Mouse (Mus musculus) small intestine, adult 2 months (tissue): ENCODE data around the gene Gramd1b. TPM values are rescaled to one million over a fixed set of nuclear protein-coding genes. Genes with fewer than 3 reads are reported as not detected.

ENCODE experiments used
- H3K27ac ChIP-seq: fragments of 200-500 bp; 2 replicates; pipeline ENCODE4 v1.5.1; 2012; ENCODE audit warnings: low read depth, low read length, control low read depth, inconsistent platforms; ENCODE audit not compliant: insufficient read depth
- H3K27me3 ChIP-seq: fragments of 200-500 bp; 2 replicates; pipeline ENCODE4 v1.6.1; 2012; ENCODE audit warnings: mild to moderate bottlenecking, moderate library complexity, low read length, inconsistent platforms; ENCODE audit not compliant: control insufficient read depth, insufficient read depth
- H3K36me3 ChIP-seq: fragments of 200-500 bp; 2 replicates; pipeline ENCODE4 v1.6.1; 2012; ENCODE audit warnings: mild to moderate bottlenecking, low read length, control low read depth, inconsistent platforms; ENCODE audit not compliant: control insufficient read depth, insufficient read depth
- H3K4me1 ChIP-seq: fragments of 200-500 bp; 2 replicates; pipeline ENCODE4 v1.6.1; 2012; ENCODE audit warnings: low read length, inconsistent platforms, mixed read lengths; ENCODE audit not compliant: control insufficient read depth, insufficient read depth, insufficient read length
- H3K4me3 ChIP-seq: fragments of 200-500 bp; 2 replicates; pipeline ENCODE4 v1.5.1; 2012; ENCODE audit warnings: low read depth, mild to moderate bottlenecking, control low read depth, inconsistent platforms, low read length, moderate library complexity
- CTCF ChIP-seq: fragments of 200-500 bp; IDR thresholded peaks from 2 replicates; pipeline ENCODE4 v1.5.1; 2012; ENCODE audit warnings: low read depth, mild to moderate bottlenecking, control low read depth, inconsistent platforms, low read length, moderate library complexity, mixed read lengths; ENCODE audit not compliant: insufficient replicate concordance, insufficient read length; ENCODE audit errors: extremely low read depth
- POLR2A ChIP-seq: fragments of 200-500 bp; IDR thresholded peaks from 2 replicates; pipeline ENCODE4 v1.6.1; 2012; ENCODE audit warnings: low read depth, mild to moderate bottlenecking, control low read depth, inconsistent platforms, low read length, moderate library complexity
- WGBS: fragments of 180-500 bp; shearing (Covaris S2); methylation state at CpG from one replicate; pipeline ENCODE4 v1.1.7; 2018; 5-methylcytosine and 5-hydroxymethylcytosine counted together
- polyA plus RNA-seq: library from polyadenylated mRNA; depleted of rRNA; stranded (reverse); fragments of >200 nt; gene quantifications from 2 replicates; pipeline ENCODE4 v1.2.3, GENCODE M21; 2012

Gene Gramd1b
- polyA plus RNA-seq, 1 experiment, result 128 TPM

DNA sequence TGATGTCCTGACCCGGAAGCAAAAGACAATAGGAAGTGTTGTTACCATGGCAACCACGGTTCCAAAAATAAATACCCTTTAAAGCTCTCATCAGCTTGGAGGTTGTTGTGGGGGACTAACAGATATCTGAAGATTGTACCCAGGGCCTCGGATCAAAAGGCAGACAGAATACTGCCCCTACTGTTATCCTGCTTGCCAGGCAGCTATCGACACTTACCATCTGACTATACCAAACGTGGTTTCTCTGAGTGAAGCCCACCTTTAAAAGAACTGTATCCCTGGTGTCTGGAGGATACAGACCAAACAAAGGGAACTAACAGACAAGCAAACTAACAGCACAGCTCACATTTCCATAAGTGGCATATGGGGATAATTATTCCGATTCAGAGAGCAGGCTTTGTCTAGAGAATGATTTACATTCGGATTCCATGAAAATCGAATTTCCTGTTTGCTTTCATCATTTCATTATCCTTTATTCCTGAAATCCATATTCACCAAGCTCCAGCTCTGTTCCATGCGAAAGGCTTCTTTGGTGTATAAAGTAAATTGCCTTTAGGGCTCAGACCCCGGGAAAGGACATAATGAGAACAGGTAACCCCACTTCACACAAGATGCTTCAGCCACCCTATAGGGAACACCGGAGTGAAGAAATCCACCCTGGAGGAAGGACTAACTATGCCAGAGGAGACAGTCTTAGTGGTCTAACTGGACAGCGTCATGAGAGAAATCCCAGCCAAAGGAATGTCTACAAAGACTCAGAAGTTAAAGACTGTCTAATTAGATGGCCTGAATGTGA is 92.3 kb downstream of the Gramd1b start:
- H3K4me3 ChIP-seq, result no peak overlapping the region
- no peaks in the 10 kb centered on the region for H3K27me3 ChIP-seq
- H3K4me1 ChIP-seq, result peaks cover 4% of the 10 kb centered on the region; the same call in 1 of the 2 replicates
- 82% methylated on average over 12 of the region's 12 CpGs for WGBS
- TF ChIP-seq CTCF (no peak), POLR2A (no peak)
- peaks cover 4% of the 10 kb centered on the region; the same call in 1 of the 2 replicates for H3K36me3 ChIP-seq
- no peak overlapping the region for H3K27ac ChIP-seq

DNA sequence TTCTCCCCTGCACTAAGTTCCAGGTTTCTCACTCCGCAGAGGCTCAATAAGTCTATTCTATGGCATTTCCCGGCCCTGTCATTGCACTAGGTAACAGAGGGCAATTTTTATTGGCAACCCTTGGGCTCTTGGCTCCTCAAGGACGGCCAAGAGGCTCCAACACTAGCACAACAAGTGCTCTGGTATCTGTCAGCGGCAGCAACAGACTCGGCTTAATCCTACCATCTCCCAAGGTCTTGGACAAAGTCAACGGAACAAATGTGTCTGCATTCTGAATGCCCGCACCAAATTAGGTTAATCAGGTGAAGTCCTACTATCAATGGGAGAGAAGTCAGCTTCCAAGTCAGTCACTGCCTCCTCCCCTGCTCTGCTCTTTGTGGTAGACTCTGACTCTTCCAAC is 93.3 kb downstream of the Gramd1b start:
- WGBS, result 63% methylated on average over 7 of the region's 7 CpGs
- Histone ChIP-seq H3K36me3 (peaks cover 4% of the 10 kb centered on the region), H3K27me3 (no peaks in the 10 kb centered on the region), H3K4me3 (no peak overlapping the region), H3K4me1 (peaks cover 4% of the 10 kb centered on the region; the same call in 1 of the 2 replicates), H3K27ac (peak overlapping the region; percentile 89)
- TF ChIP-seq CTCF (no peak), POLR2A (no peak)

DNA sequence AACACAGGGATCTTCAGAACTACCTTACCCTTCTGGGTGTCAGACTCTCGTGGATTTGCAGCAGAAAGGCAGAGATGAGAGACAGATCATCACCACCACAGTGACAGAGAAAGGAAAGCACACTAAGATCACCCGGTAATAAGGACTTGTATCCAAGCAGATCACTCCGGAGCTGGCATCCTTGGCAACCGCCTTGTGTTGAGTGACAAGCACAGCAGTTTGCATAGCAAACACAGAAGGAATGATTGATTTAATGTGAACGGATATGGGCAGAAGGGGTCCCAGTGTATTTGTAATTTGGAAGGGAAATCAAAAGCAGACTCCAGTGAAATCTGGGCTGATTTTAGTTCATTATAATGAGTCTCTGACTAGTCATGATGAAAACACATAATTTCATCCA is 97.9 kb downstream of the Gramd1b start:
- no peak overlapping the region for H3K27ac ChIP-seq
- H3K36me3 ChIP-seq, result no peaks in the 10 kb centered on the region; the same call in none of the 2 replicates
- WGBS, result 80% methylated on average over 5 of the region's 5 CpGs
- no peaks in the 10 kb centered on the region for H3K27me3 ChIP-seq
- TF ChIP-seq POLR2A (no peak), CTCF (no peak)
- H3K4me3 ChIP-seq, result no peak overlapping the region
- peaks cover 2% of the 10 kb centered on the region; the same call in 1 of the 2 replicates for H3K4me1 ChIP-seq

DNA sequence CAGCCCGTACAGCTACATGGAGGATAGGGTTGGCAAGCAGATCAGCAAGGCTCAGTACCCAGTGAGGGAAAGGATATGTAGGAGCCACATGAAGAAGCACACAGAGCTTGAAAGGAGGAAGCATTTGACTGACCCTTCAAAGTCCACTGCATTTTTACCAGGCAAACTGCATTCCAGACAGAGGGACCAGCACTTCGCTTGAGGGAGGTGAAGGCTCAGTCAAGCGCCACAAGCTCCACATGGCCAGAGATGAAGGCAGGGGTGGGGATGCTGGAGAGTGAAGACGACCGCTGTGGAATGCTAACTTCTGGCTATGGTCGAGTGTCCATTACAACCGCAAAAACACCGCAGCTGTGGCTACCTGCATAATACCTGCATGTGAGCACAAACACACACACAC is 100.2 kb downstream of the Gramd1b start:
- no peak overlapping the region for H3K27ac ChIP-seq
- TF ChIP-seq CTCF (no peak), POLR2A (no peak)
- no peaks in the 10 kb centered on the region; the same call in none of the 2 replicates for H3K36me3 ChIP-seq
- 86% methylated on average over 8 of the region's 8 CpGs for WGBS
- no peaks in the 10 kb centered on the region for H3K4me1 ChIP-seq
- no peaks in the 10 kb centered on the region for H3K27me3 ChIP-seq
- no peak overlapping the region for H3K4me3 ChIP-seq

DNA sequence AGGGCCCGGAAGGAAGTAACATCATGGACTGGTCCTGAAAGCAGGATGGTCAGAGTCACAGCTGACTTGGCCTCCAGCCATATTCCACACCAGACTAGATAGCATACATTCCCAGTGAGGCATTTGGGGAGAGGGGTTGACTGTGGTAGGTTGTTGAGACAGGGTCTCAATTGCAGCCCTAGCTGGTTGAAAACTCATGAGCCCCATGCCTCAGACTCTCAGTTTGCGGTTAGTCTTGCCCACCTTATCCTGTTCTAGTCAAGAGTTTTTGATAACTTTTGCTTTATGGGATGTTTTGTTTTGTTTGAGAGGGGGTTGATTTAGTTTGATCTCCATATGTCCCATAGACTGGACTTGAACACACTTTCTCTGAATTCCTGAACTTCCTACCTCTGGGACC is 103.5 kb downstream of the Gramd1b start:
- TF ChIP-seq CTCF (no peak), POLR2A (no peak)
- Histone ChIP-seq H3K27me3 (no peaks in the 10 kb centered on the region), H3K4me3 (no peak overlapping the region), H3K27ac (no peak overlapping the region), H3K4me1 (peaks cover 3% of the 10 kb centered on the region; the same call in 1 of the 2 replicates), H3K36me3 (no peaks in the 10 kb centered on the region; the same call in 1 of the 2 replicates)
- WGBS, result 91% methylated on average over 2 of the region's 2 CpGs

DNA sequence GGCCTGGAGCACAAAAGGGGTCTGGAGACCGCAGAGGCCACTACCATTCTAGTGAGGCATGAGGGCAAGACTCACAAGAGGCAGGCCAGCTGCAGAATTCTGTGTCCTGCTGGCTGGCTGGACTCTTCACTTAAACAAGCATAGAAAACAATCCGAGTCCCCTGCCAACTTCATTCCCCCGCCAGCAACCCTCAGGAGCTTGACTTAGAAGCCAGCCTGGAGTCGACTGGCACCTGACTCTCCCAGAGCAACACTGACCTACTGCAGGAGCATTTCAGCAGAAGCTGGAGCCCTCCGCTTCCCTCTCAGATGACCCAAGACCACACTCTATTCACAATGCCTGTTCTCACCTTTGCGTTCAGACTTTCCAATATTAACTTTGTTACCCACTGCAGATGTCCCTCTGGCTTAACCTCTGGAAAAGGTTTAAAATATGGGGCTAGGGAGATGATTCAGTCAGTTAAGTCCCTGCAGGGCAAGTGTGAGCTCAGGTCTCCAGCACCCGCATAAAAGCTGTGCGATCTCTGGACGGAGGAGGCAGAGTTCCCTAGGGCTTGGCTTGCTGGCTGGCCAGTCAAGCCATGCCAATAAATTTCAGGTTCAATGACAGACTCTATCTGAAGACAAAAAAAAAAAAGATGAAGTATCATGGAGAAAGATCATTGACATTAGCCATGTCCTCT is 104.8 kb downstream of the Gramd1b start:
- Histone ChIP-seq H3K4me1 (peaks cover 7% of the 10 kb centered on the region), H3K36me3 (no peaks in the 10 kb centered on the region; the same call in none of the 2 replicates), H3K4me3 (no peak overlapping the region), H3K27me3 (no peaks in the 10 kb centered on the region), H3K27ac (no peak overlapping the region)
- WGBS, result 89% methylated on average over 9 of the region's 9 CpGs
- no peak for TF ChIP-seq POLR2A
- TF ChIP-seq CTCF, result no peak

DNA sequence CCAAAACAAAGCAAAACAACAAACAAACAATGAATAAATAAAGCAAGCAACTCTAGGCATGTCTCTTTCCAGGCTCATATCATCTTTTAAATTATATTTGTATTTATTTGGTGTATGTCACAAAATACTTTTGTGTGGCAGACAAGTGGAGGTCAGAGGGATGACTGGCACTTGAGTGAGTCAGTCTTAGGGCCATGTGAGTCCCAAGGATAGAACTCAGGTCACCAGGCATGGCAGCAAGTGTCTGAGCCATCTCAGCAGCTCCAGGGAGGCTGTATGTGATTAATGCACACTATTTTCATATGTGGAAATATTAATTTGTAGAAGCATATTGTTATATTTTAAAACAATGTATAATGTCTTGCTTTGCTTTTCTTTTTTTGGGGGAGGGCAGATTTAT is 106.3 kb downstream of the Gramd1b start:
- Histone ChIP-seq H3K36me3 (no peaks in the 10 kb centered on the region; the same call in none of the 2 replicates), H3K4me3 (no peak overlapping the region), H3K27me3 (no peaks in the 10 kb centered on the region), H3K4me1 (peaks cover 12% of the 10 kb centered on the region), H3K27ac (no peak overlapping the region)
- TF ChIP-seq POLR2A, result no peak
- no peak for TF ChIP-seq CTCF
